Mouse (Mus musculus): ENCODE results near the gene Ctcfl. TPM values are rescaled to one million over a fixed set of nuclear protein-coding genes. Genes with fewer than 3 reads are reported as not detected.
A peak's percentile ranks its signal among the peaks of the same experiment; 100 is the strongest.

Ctcfl gene
- polyA plus RNA-seq, 1 experiment from 2014 or later: 0.05 TPM

- Histone ChIP-seq H3K4me3 (ENCODE audit: low read depth, low read length) (no peak overlapping the region), H3K9ac (ENCODE audit: low read depth, low read length) (no peak overlapping the region), H3K36me3 (ENCODE audit: control insufficient read depth, insufficient read depth) (no peaks in the 10 kb centered on the region), H3K9me3 (replicated peaks; ENCODE audit: control insufficient read depth, low read length) (no peaks in the 10 kb centered on the region), H3K27me3 (ENCODE audit: control insufficient read depth, insufficient read depth, low read depth, low read length) (no peaks in the 10 kb centered on the region), H3K4me2 (ENCODE audit: low read depth, low read length) (no peak overlapping the region), H3K4me1 (ENCODE audit: control insufficient read depth, low read depth, low read length) (peaks cover 15% of the 10 kb centered on the region), H3K27ac (ENCODE audit: low read length) (no peak overlapping the region)
- ATAC-seq (ENCODE audit: low read depth): no peak
- 44% methylated on average over 3 of the region's 3 CpGs for WGBS (ENCODE audit: insufficient replicate concordance)
Observed at GRCm38 (mm10) chr2:173082706-173083105, 36.6 kb downstream of the Ctcfl start.

GRCm38 (mm10) chr2:173080785-173081241 is 38.5 kb downstream of the Ctcfl start:
- Histone ChIP-seq H3K27ac (ENCODE audit: low read length) (no peak overlapping the region), H3K9ac (ENCODE audit: low read depth, low read length) (no peak overlapping the region), H3K27me3 (ENCODE audit: control insufficient read depth, insufficient read depth, low read depth, low read length) (no peaks in the 10 kb centered on the region), H3K9me3 (replicated peaks; ENCODE audit: control insufficient read depth, low read length) (no peaks in the 10 kb centered on the region), H3K4me1 (ENCODE audit: control insufficient read depth, low read depth, low read length) (peaks cover 15% of the 10 kb centered on the region), H3K36me3 (ENCODE audit: control insufficient read depth, insufficient read depth) (no peaks in the 10 kb centered on the region), H3K4me2 (ENCODE audit: low read depth, low read length) (no peak overlapping the region), H3K4me3 (ENCODE audit: low read depth, low read length) (no peak overlapping the region)
- WGBS (ENCODE audit: insufficient replicate concordance): 28% methylated on average over 10 of the region's 10 CpGs
- ATAC-seq (ENCODE audit: low read depth): peak; percentile 72

- H3K4me3 ChIP-seq (ENCODE audit: low read depth, low read length): no peak overlapping the region
- WGBS (ENCODE audit: insufficient replicate concordance): 55% methylated on average over 10 of the region's 10 CpGs
- H3K4me2 ChIP-seq (ENCODE audit: low read depth, low read length): no peak overlapping the region
- H3K4me1 ChIP-seq (ENCODE audit: control insufficient read depth, low read depth, low read length): peaks cover 15% of the 10 kb centered on the region
- ATAC-seq (ENCODE audit: low read depth): no peak
- no peaks in the 10 kb centered on the region for H3K27me3 ChIP-seq (ENCODE audit: control insufficient read depth, insufficient read depth, low read depth, low read length)
- H3K27ac ChIP-seq (ENCODE audit: low read length): no peak overlapping the region
- no peaks in the 10 kb centered on the region for H3K36me3 ChIP-seq (ENCODE audit: control insufficient read depth, insufficient read depth)
- H3K9ac ChIP-seq (ENCODE audit: low read depth, low read length): no peak overlapping the region
- no peaks in the 10 kb centered on the region for H3K9me3 ChIP-seq (replicated peaks; ENCODE audit: control insufficient read depth, low read length)
Observed at GRCm38 (mm10) chr2:173079766-173080549, 39.4 kb downstream of the Ctcfl start.

GRCm38 (mm10) chr2:173076921-173077320 is 42.4 kb downstream of the Ctcfl start:
- H3K4me1 ChIP-seq (ENCODE audit: control insufficient read depth, low read depth, low read length): peaks cover 4% of the 10 kb centered on the region
- no peak overlapping the region for H3K4me2 ChIP-seq (ENCODE audit: low read depth, low read length)
- H3K27ac ChIP-seq (ENCODE audit: low read length): no peak overlapping the region
- no peaks in the 10 kb centered on the region for H3K9me3 ChIP-seq (replicated peaks; ENCODE audit: control insufficient read depth, low read length)
- no peak for ATAC-seq (ENCODE audit: low read depth)
- no peaks in the 10 kb centered on the region for H3K36me3 ChIP-seq (ENCODE audit: control insufficient read depth, insufficient read depth)
- no peaks in the 10 kb centered on the region for H3K27me3 ChIP-seq (ENCODE audit: control insufficient read depth, insufficient read depth, low read depth, low read length)
- WGBS (ENCODE audit: insufficient replicate concordance): 45% methylated on average over 9 of the region's 9 CpGs
- no peak overlapping the region for H3K9ac ChIP-seq (ENCODE audit: low read depth, low read length)
- H3K4me3 ChIP-seq (ENCODE audit: low read depth, low read length): no peak overlapping the region

- no peak overlapping the region for H3K4me2 ChIP-seq (ENCODE audit: low read depth, low read length)
- ATAC-seq (ENCODE audit: low read depth): no peak
- H3K27ac ChIP-seq (ENCODE audit: low read length): peak overlapping the region; percentile 37; the same call in 1 of the 2 replicates
Observed at GRCm38 (mm10) chr2:173073666-173074065, 45.7 kb downstream of the Ctcfl start.

GRCm38 (mm10) chr2:173072948-173073347 is 46.4 kb downstream of the Ctcfl start:
- WGBS (ENCODE audit: insufficient replicate concordance): 54% methylated on average over 7 of the region's 7 CpGs

More at GRCm38 (mm10) chr2:173073666-173074065, 45.7 kb downstream of the Ctcfl start:
- Histone ChIP-seq H3K36me3 (ENCODE audit: control insufficient read depth, insufficient read depth) (no peaks in the 10 kb centered on the region), H3K9ac (ENCODE audit: low read depth, low read length) (no peak overlapping the region), H3K27me3 (ENCODE audit: control insufficient read depth, insufficient read depth, low read depth, low read length) (no peaks in the 10 kb centered on the region), H3K4me1 (ENCODE audit: control insufficient read depth, low read depth, low read length) (no peaks in the 10 kb centered on the region), H3K9me3 (replicated peaks; ENCODE audit: control insufficient read depth, low read length) (no peaks in the 10 kb centered on the region), H3K4me3 (ENCODE audit: low read depth, low read length) (no peak overlapping the region)
- 64% methylated on average over 5 of the region's 5 CpGs for WGBS (ENCODE audit: insufficient replicate concordance)

GRCm38 (mm10) chr2:173064864-173065263 is 54.5 kb downstream of the Ctcfl start:
- no peak overlapping the region for H3K4me3 ChIP-seq (ENCODE audit: low read depth, low read length)
- WGBS (ENCODE audit: insufficient replicate concordance): 64% methylated on average over 2 of the region's 2 CpGs
- H3K4me1 ChIP-seq (ENCODE audit: control insufficient read depth, low read depth, low read length): peaks cover 15% of the 10 kb centered on the region
- no peak for ATAC-seq (ENCODE audit: low read depth)
- H3K9me3 ChIP-seq (replicated peaks; ENCODE audit: control insufficient read depth, low read length): no peaks in the 10 kb centered on the region
- H3K9ac ChIP-seq (ENCODE audit: low read depth, low read length): no peak overlapping the region
- H3K27me3 ChIP-seq (ENCODE audit: control insufficient read depth, insufficient read depth, low read depth, low read length): no peaks in the 10 kb centered on the region
- H3K27ac ChIP-seq (ENCODE audit: low read length): no peak overlapping the region
- H3K4me2 ChIP-seq (ENCODE audit: low read depth, low read length): no peak overlapping the region
- H3K36me3 ChIP-seq (ENCODE audit: control insufficient read depth, insufficient read depth): no peaks in the 10 kb centered on the region

More at GRCm38 (mm10) chr2:173072948-173073347, 46.4 kb downstream of the Ctcfl start:
- peak; percentile 50; the same call in 1 of the 2 replicates for ATAC-seq (ENCODE audit: low read depth)
- no peaks in the 10 kb centered on the region for H3K9me3 ChIP-seq (replicated peaks; ENCODE audit: control insufficient read depth, low read length)
- H3K4me2 ChIP-seq (ENCODE audit: low read depth, low read length): no peak overlapping the region
- no peaks in the 10 kb centered on the region for H3K4me1 ChIP-seq (ENCODE audit: control insufficient read depth, low read depth, low read length)
- H3K27me3 ChIP-seq (ENCODE audit: control insufficient read depth, insufficient read depth, low read depth, low read length): no peaks in the 10 kb centered on the region
- no peak overlapping the region; the same call in 1 of the 2 replicates for H3K27ac ChIP-seq (ENCODE audit: low read length)
- no peaks in the 10 kb centered on the region for H3K36me3 ChIP-seq (ENCODE audit: control insufficient read depth, insufficient read depth)
- 0 out of 2 replicates have a peak overlapping the region, but pooled peaks have one; percentile 5 for H3K4me3 ChIP-seq (ENCODE audit: low read depth, low read length)
- no peak overlapping the region for H3K9ac ChIP-seq (ENCODE audit: low read depth, low read length)

GRCm38 (mm10) chr2:173063219-173063618 is 56.1 kb downstream of the Ctcfl start:
- ATAC-seq (ENCODE audit: low read depth): no peak
- H3K4me1 ChIP-seq (ENCODE audit: control insufficient read depth, low read depth, low read length): peaks cover 17% of the 10 kb centered on the region
- H3K27ac ChIP-seq (ENCODE audit: low read length): no peak overlapping the region
- no peak overlapping the region for H3K4me3 ChIP-seq (ENCODE audit: low read depth, low read length)
- H3K4me2 ChIP-seq (ENCODE audit: low read depth, low read length): no peak overlapping the region
- no peak overlapping the region for H3K9ac ChIP-seq (ENCODE audit: low read depth, low read length)
- no peaks in the 10 kb centered on the region for H3K9me3 ChIP-seq (replicated peaks; ENCODE audit: control insufficient read depth, low read length)
- H3K36me3 ChIP-seq (ENCODE audit: control insufficient read depth, insufficient read depth): no peaks in the 10 kb centered on the region
- H3K27me3 ChIP-seq (ENCODE audit: control insufficient read depth, insufficient read depth, low read depth, low read length): no peaks in the 10 kb centered on the region
- WGBS (ENCODE audit: insufficient replicate concordance): 17% methylated on average over 1 of the region's 1 CpGs
